Mouse (Mus musculus): Measurements from ENCODE around the gene Cpsf2. TPM values are rescaled to one million over a fixed set of nuclear protein-coding genes. Genes with fewer than 3 reads are reported as not detected.

The Cpsf2 gene
- polyA plus RNA-seq, 1 experiment from 2014 or later, result 37.4 TPM

GRCm38 (mm10) chr12:102029184-102029583 lies 53.4 kb downstream of the Cpsf2 start:
- Histone ChIP-seq H3K36me3 (ENCODE audit: control insufficient read depth, insufficient read depth, low read length) (no peaks in the 10 kb centered on the region), H3K9me3 (ENCODE audit: control insufficient read depth, low read length) (no peaks in the 10 kb centered on the region), H3K9ac (replicated peaks; ENCODE audit: low read length) (no peak overlapping the region), H3K27me3 (ENCODE audit: control insufficient read depth, insufficient read depth, low read length) (no peaks in the 10 kb centered on the region), H3K4me2 (ENCODE audit: low read length) (no peak overlapping the region), H3K4me3 (replicated peaks; ENCODE audit: low read depth, low read length) (no peak overlapping the region), H3K4me1 (ENCODE audit: control insufficient read depth, insufficient read depth, low read length) (peaks cover 8% of the 10 kb centered on the region; the same call in 1 of the 2 replicates), H3K27ac (replicated peaks; ENCODE audit: low read depth, low read length) (no peak overlapping the region)
- 55% methylated on average over 7 of the region's 7 CpGs for WGBS
- DNase-seq (no peak), ATAC-seq (ENCODE audit: low FRiP score, low TSS enrichment) (no peak)

- ATAC-seq (ENCODE audit: low FRiP score, low TSS enrichment), result peak; percentile 43; the same call in 1 of the 2 replicates
These were observed 54.2 kb downstream of the Cpsf2 start for GRCm38 (mm10) chr12:102029892-102030446.

GRCm38 (mm10) chr12:102034934-102035333 lies 59.1 kb downstream of the Cpsf2 start:
- DNase-seq, result no peak
- 88% methylated on average over 4 of the region's 4 CpGs for WGBS
- Histone ChIP-seq H3K27ac (replicated peaks; ENCODE audit: low read depth, low read length) (no peak overlapping the region), H3K9me3 (ENCODE audit: control insufficient read depth, low read length) (no peaks in the 10 kb centered on the region), H3K4me2 (ENCODE audit: low read length) (no peak overlapping the region), H3K27me3 (ENCODE audit: control insufficient read depth, insufficient read depth, low read length) (no peaks in the 10 kb centered on the region), H3K9ac (replicated peaks; ENCODE audit: low read length) (no peak overlapping the region), H3K36me3 (ENCODE audit: control insufficient read depth, insufficient read depth, low read length) (no peaks in the 10 kb centered on the region), H3K4me3 (replicated peaks; ENCODE audit: low read depth, low read length) (no peak overlapping the region), H3K4me1 (ENCODE audit: control insufficient read depth, insufficient read depth, low read length) (peaks cover 6% of the 10 kb centered on the region; the same call in 1 of the 2 replicates)
- no peak for ATAC-seq (ENCODE audit: low FRiP score, low TSS enrichment)

More at GRCm38 (mm10) chr12:102029892-102030446, 54.2 kb downstream of the Cpsf2 start:
- no peak overlapping the region for H3K4me2 ChIP-seq (ENCODE audit: low read length)
- no peak overlapping the region for H3K9ac ChIP-seq (replicated peaks; ENCODE audit: low read length)
- 32% methylated on average over 4 of the region's 4 CpGs for WGBS
- H3K27me3 ChIP-seq (ENCODE audit: control insufficient read depth, insufficient read depth, low read length), result no peaks in the 10 kb centered on the region
- peak overlapping the region; percentile 41; the same call in 1 of the 2 replicates for H3K27ac ChIP-seq (replicated peaks; ENCODE audit: low read depth, low read length)
- H3K9me3 ChIP-seq (ENCODE audit: control insufficient read depth, low read length), result no peaks in the 10 kb centered on the region
- H3K36me3 ChIP-seq (ENCODE audit: control insufficient read depth, insufficient read depth, low read length), result no peaks in the 10 kb centered on the region
- H3K4me3 ChIP-seq (replicated peaks; ENCODE audit: low read depth, low read length), result no peak overlapping the region
- H3K4me1 ChIP-seq (ENCODE audit: control insufficient read depth, insufficient read depth, low read length), result peaks cover 8% of the 10 kb centered on the region; the same call in 1 of the 2 replicates
- DNase-seq, result peak; percentile 50

DNA sequence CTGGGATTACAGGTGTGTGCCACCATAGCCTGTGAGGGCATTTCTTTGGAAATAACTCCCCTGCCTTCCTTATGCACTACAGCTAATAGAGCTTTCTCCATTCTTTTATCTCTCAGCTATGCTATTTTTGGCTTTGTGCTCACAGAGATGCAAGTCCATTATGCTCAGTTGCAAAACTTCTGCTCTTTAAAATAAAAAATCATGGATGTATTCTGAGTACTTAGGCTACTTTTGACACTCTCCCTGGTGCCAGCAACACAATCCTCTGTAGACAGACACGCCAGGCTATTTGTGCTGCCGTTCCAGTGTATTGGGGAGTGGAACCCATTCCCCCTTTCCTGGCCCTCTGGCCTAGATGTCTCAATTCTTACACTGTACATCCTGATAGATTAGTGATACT lies 64.1 kb downstream of the Cpsf2 start:
- ATAC-seq (ENCODE audit: low FRiP score, low TSS enrichment) (no peak), DNase-seq (no peak)
- no peaks in the 10 kb centered on the region for H3K9me3 ChIP-seq (ENCODE audit: control insufficient read depth, low read length)
- no peak overlapping the region for H3K4me2 ChIP-seq (ENCODE audit: low read length)
- 92% methylated on average over 2 of the region's 2 CpGs for WGBS
- H3K27me3 ChIP-seq (ENCODE audit: control insufficient read depth, insufficient read depth, low read length), result no peaks in the 10 kb centered on the region
- 0 out of 2 replicates have a peak, but pooled peaks cover 3% of the 10 kb centered on the region for H3K4me1 ChIP-seq (ENCODE audit: control insufficient read depth, insufficient read depth, low read length)
- H3K27ac ChIP-seq (replicated peaks; ENCODE audit: low read depth, low read length), result no peak overlapping the region
- no peak overlapping the region for H3K4me3 ChIP-seq (replicated peaks; ENCODE audit: low read depth, low read length)
- no peak overlapping the region for H3K9ac ChIP-seq (replicated peaks; ENCODE audit: low read length)
- no peaks in the 10 kb centered on the region for H3K36me3 ChIP-seq (ENCODE audit: control insufficient read depth, insufficient read depth, low read length)

- Histone ChIP-seq H3K4me1 (ENCODE audit: control insufficient read depth, insufficient read depth, low read length) (0 out of 2 replicates have a peak, but pooled peaks cover 3% of the 10 kb centered on the region), H3K9me3 (ENCODE audit: control insufficient read depth, low read length) (no peaks in the 10 kb centered on the region), H3K27me3 (ENCODE audit: control insufficient read depth, insufficient read depth, low read length) (no peaks in the 10 kb centered on the region), H3K4me3 (replicated peaks; ENCODE audit: low read depth, low read length) (no peak overlapping the region), H3K36me3 (ENCODE audit: control insufficient read depth, insufficient read depth, low read length) (no peaks in the 10 kb centered on the region), H3K4me2 (ENCODE audit: low read length) (no peak overlapping the region; the same call in 1 of the 2 replicates), H3K9ac (replicated peaks; ENCODE audit: low read length) (no peak overlapping the region), H3K27ac (replicated peaks; ENCODE audit: low read depth, low read length) (peak overlapping the region; percentile 78)
- 20% methylated on average over 2 of the region's 2 CpGs for WGBS
- DNase-seq (peak; percentile 69), ATAC-seq (ENCODE audit: low FRiP score, low TSS enrichment) (no peak)
These were observed 65.9 kb downstream of the Cpsf2 start for GRCm38 (mm10) chr12:102041699-102042098.

DNA sequence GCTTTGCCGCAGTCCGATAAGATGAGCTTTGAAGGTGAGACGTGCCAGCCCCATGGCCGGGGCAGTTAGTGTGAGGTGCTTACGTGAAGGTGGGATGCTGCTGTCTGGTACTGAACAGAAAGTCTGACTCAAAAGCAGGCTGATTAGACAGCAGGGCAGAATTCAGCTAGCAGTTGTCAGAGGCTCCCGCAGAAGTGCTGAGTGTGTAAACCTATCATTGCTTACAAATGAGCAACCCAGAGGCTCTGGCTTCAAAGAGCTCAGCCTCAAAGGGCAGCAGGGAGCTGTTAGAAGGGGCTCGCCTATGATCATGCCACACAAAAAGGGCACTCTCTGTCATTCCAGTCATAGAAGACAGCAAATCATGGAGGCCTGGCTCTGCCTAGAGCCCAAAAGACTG lies 66.5 kb downstream of the Cpsf2 start:
- DNase-seq, result peak; percentile 76
- Histone ChIP-seq H3K27me3 (ENCODE audit: control insufficient read depth, insufficient read depth, low read length) (no peaks in the 10 kb centered on the region), H3K4me1 (ENCODE audit: control insufficient read depth, insufficient read depth, low read length) (0 out of 2 replicates have a peak, but pooled peaks cover 3% of the 10 kb centered on the region), H3K27ac (replicated peaks; ENCODE audit: low read depth, low read length) (peak overlapping the region; percentile 78), H3K9ac (replicated peaks; ENCODE audit: low read length) (0 out of 2 replicates have a peak overlapping the region, but pooled peaks have one; percentile 3), H3K9me3 (ENCODE audit: control insufficient read depth, low read length) (no peaks in the 10 kb centered on the region), H3K4me2 (ENCODE audit: low read length) (peak overlapping the region; percentile 25), H3K36me3 (ENCODE audit: control insufficient read depth, insufficient read depth, low read length) (no peaks in the 10 kb centered on the region), H3K4me3 (replicated peaks; ENCODE audit: low read depth, low read length) (no peak overlapping the region)
- 45% methylated on average over 7 of the region's 7 CpGs for WGBS
- peak; percentile 85 for ATAC-seq (ENCODE audit: low FRiP score, low TSS enrichment)

DNA sequence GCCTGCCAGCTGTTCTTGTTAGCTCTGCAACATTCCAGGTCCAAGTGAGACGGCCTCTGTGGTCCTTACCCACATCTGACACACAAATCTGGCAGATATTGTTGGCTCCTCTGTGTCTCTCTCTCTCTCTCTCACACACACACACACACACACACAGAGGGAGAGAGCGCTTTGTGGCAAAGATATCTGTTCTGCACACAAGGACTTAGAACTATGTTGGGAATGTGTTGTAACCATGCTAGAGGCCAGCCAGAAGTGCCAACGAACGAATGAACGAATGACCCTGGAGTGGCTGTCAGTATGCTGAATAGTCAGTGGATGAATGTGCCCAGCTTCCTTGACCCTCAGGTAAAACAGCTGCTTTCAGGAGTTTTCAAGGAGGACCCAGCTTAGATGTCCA lies 68.1 kb downstream of the Cpsf2 start:
- Histone ChIP-seq H3K36me3 (ENCODE audit: control insufficient read depth, insufficient read depth, low read length) (no peaks in the 10 kb centered on the region), H3K4me1 (ENCODE audit: control insufficient read depth, insufficient read depth, low read length) (0 out of 2 replicates have a peak, but pooled peaks cover 3% of the 10 kb centered on the region), H3K9ac (replicated peaks; ENCODE audit: low read length) (no peak overlapping the region), H3K27me3 (ENCODE audit: control insufficient read depth, insufficient read depth, low read length) (no peaks in the 10 kb centered on the region), H3K4me3 (replicated peaks; ENCODE audit: low read depth, low read length) (no peak overlapping the region), H3K27ac (replicated peaks; ENCODE audit: low read depth, low read length) (no peak overlapping the region), H3K4me2 (ENCODE audit: low read length) (no peak overlapping the region), H3K9me3 (ENCODE audit: control insufficient read depth, low read length) (no peaks in the 10 kb centered on the region)
- no peak for DNase-seq
- WGBS, result 88% methylated on average over 5 of the region's 5 CpGs
- no peak for ATAC-seq (ENCODE audit: low FRiP score, low TSS enrichment)

DNA sequence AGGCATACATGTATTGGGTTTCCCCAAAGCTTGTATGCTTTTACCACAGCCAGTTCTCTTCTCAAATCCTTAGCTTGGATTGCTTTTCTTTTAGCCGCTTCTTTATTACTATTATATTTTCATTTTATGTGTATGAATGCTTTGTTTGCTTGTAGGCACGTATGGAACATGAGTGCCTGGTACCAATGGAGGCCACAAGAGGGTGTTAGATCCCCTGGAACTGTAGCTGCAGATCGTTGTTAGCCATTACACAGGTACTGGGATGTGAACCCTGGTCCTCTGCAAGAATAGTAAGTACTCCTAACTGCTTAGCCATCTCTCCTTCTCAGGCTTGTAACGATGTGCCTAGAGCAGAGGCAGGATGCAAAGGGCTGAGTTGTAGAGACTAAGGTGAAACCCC lies 78.4 kb downstream of the Cpsf2 start:
- no peaks in the 10 kb centered on the region for H3K9me3 ChIP-seq (ENCODE audit: control insufficient read depth, low read length)
- H3K9ac ChIP-seq (replicated peaks; ENCODE audit: low read length), result no peak overlapping the region
- no peak overlapping the region for H3K4me2 ChIP-seq (ENCODE audit: low read length)
- DNase-seq, result no peak
- 87% methylated on average over 4 of the region's 4 CpGs for WGBS
- no peak overlapping the region for H3K27ac ChIP-seq (replicated peaks; ENCODE audit: low read depth, low read length)
- H3K27me3 ChIP-seq (ENCODE audit: control insufficient read depth, insufficient read depth, low read length), result no peaks in the 10 kb centered on the region
- no peak for ATAC-seq (ENCODE audit: low FRiP score, low TSS enrichment)
- no peaks in the 10 kb centered on the region for H3K36me3 ChIP-seq (ENCODE audit: control insufficient read depth, insufficient read depth, low read length)
- no peak overlapping the region for H3K4me3 ChIP-seq (replicated peaks; ENCODE audit: low read depth, low read length)
- peaks cover 10% of the 10 kb centered on the region for H3K4me1 ChIP-seq (ENCODE audit: control insufficient read depth, insufficient read depth, low read length)

- no peaks in the 10 kb centered on the region for H3K36me3 ChIP-seq (ENCODE audit: control insufficient read depth, insufficient read depth, low read length)
- no peaks in the 10 kb centered on the region for H3K27me3 ChIP-seq (ENCODE audit: control insufficient read depth, insufficient read depth, low read length)
- no peak overlapping the region for H3K4me3 ChIP-seq (replicated peaks; ENCODE audit: low read depth, low read length)
- no peaks in the 10 kb centered on the region for H3K9me3 ChIP-seq (ENCODE audit: control insufficient read depth, low read length)
- DNase-seq, result no peak
- H3K4me1 ChIP-seq (ENCODE audit: control insufficient read depth, insufficient read depth, low read length), result peaks cover 10% of the 10 kb centered on the region
- no peak overlapping the region for H3K9ac ChIP-seq (replicated peaks; ENCODE audit: low read length)
- no peak overlapping the region for H3K27ac ChIP-seq (replicated peaks; ENCODE audit: low read depth, low read length)
- WGBS, result 95% methylated on average over 10 of the region's 10 CpGs
- ATAC-seq (ENCODE audit: low FRiP score, low TSS enrichment), result no peak
- no peak overlapping the region for H3K4me2 ChIP-seq (ENCODE audit: low read length)
These were observed 80.0 kb downstream of the Cpsf2 start for GRCm38 (mm10) chr12:102055758-102056157.
